Mouse (Mus musculus): ENCODE measurements around the gene Mylip.

Gene Mylip

GRCm38 (mm10) chr13:45390962-45391853, 1.7 kb downstream of the Mylip start:
- DNase-seq (ENCODE audit: low read depth, low spot score) = peak; percentile 85

GRCm38 (mm10) chr13:45391854-45392454, 2.4 kb downstream of the Mylip start:
- DNase-seq (ENCODE audit: low read depth, low spot score) = peak; percentile 34

GRCm38 (mm10) chr13:45394221-45394768, 4.8 kb downstream of the Mylip start:
- peak; percentile 12 for DNase-seq (ENCODE audit: low read depth, low spot score)

GRCm38 (mm10) chr13:45396724-45397123, 7.2 kb downstream of the Mylip start:
- no peak for DNase-seq (ENCODE audit: low read depth, low spot score)

- no peak for DNase-seq (ENCODE audit: low read depth, low spot score)
Observed at GRCm38 (mm10) chr13:45397240-45397639, 7.7 kb downstream of the Mylip start.

- no peak for DNase-seq (ENCODE audit: low read depth, low spot score)
Observed at GRCm38 (mm10) chr13:45397896-45398805, 8.6 kb downstream of the Mylip start.

GRCm38 (mm10) chr13:45400700-45401099, 11.2 kb downstream of the Mylip start:
- no peak for DNase-seq (ENCODE audit: low read depth, low spot score)

GRCm38 (mm10) chr13:45401816-45402215, 12.3 kb downstream of the Mylip start:
- DNase-seq (ENCODE audit: low read depth, low spot score) = no peak

GRCm38 (mm10) chr13:45402316-45403039, 12.9 kb downstream of the Mylip start:
- no peak for DNase-seq (ENCODE audit: low read depth, low spot score)

- no peak for DNase-seq (ENCODE audit: low read depth, low spot score)
Observed at GRCm38 (mm10) chr13:45404269-45404668, 14.7 kb downstream of the Mylip start.

- no peak for DNase-seq (ENCODE audit: low read depth, low spot score)
Observed at GRCm38 (mm10) chr13:45405194-45405810, 15.8 kb downstream of the Mylip start.

- DNase-seq (ENCODE audit: low read depth, low spot score) = no peak
Observed at GRCm38 (mm10) chr13:45406289-45406688, 16.7 kb downstream of the Mylip start.

- DNase-seq (ENCODE audit: low read depth, low spot score) = no peak
Observed at GRCm38 (mm10) chr13:45406703-45407102, 17.2 kb downstream of the Mylip start.

GRCm38 (mm10) chr13:45410936-45411335, 21.4 kb downstream of the Mylip start:
- DNase-seq (ENCODE audit: low read depth, low spot score) = no peak

- no peak for DNase-seq (ENCODE audit: low read depth, low spot score)
Observed at GRCm38 (mm10) chr13:45413066-45413465, 23.5 kb downstream of the Mylip start.

GRCm38 (mm10) chr13:45414031-45414430, 24.5 kb downstream of the Mylip start:
- DNase-seq (ENCODE audit: low read depth, low spot score) = no peak

- no peak for DNase-seq (ENCODE audit: low read depth, low spot score)
Observed at GRCm38 (mm10) chr13:45416621-45417057, 27.1 kb downstream of the Mylip start.

- DNase-seq (ENCODE audit: low read depth, low spot score) = no peak
Observed at GRCm38 (mm10) chr13:45418986-45419385, 29.4 kb downstream of the Mylip start.

GRCm38 (mm10) chr13:45422251-45422650, 32.7 kb downstream of the Mylip start:
- no peak for DNase-seq (ENCODE audit: low read depth, low spot score)

- no peak for DNase-seq (ENCODE audit: low read depth, low spot score)
Observed at GRCm38 (mm10) chr13:45422709-45423108, 33.2 kb downstream of the Mylip start.

Data from CD4-positive helper T cell, adult 2 months (primary cell).